Mouse (Mus musculus) intestine, embryonic 16.5 days (tissue): ENCODE data around the gene Brwd1. TPM values are rescaled to one million over a fixed set of nuclear protein-coding genes. Genes with fewer than 3 reads are reported as not detected.
A peak's percentile ranks its signal among the peaks of the same experiment; 100 is the strongest.
"Not testable (repeated sequence)": the region's sequence is repeated elsewhere in the genome, so short reads cannot be mapped to it uniquely, and the experiment has no call there.

Experiments
- ATAC-seq: fragments of 200-750 bp; cut with Nextera tagmentation; 2 replicates; pipeline ENCODE4 v1.8.0; 2017; ENCODE audit warnings: moderate TSS enrichment, moderate library complexity
- H3K27ac ChIP-seq: fragments of 300-500 bp; sonication (generic); 2 replicates; pipeline ENCODE4 v1.5.1; 2014; ENCODE audit warnings: mild to moderate bottlenecking, low read length
- H3K27me3 ChIP-seq: fragments of 300-500 bp; sonication (generic); replicated peaks from 2 replicates; pipeline ENCODE4 v1.6.1; 2014; ENCODE audit warnings: low read length, control low read depth, mixed read lengths; ENCODE audit not compliant: control insufficient read depth, insufficient read depth
- H3K36me3 ChIP-seq: fragments of 300-500 bp; sonication (generic); 2 replicates; pipeline ENCODE4 v1.6.1; 2014; ENCODE audit warnings: low read length, control low read depth; ENCODE audit not compliant: control insufficient read depth, insufficient read depth
- H3K4me1 ChIP-seq: fragments of 300-500 bp; sonication (generic); 2 replicates; pipeline ENCODE4 v1.6.1; 2014; ENCODE audit warnings: low read length, control low read depth, mixed read lengths; ENCODE audit not compliant: control insufficient read depth, insufficient read depth
- H3K4me2 ChIP-seq: fragments of 300-500 bp; sonication (generic); 2 replicates; pipeline ENCODE4 v1.6.1; 2014; ENCODE audit warnings: low read depth, low read length, control low read depth
- H3K4me3 ChIP-seq: fragments of 300-500 bp; sonication (generic); 2 replicates; pipeline ENCODE4 v1.5.1; 2014; ENCODE audit warnings: mild to moderate bottlenecking, low read length
- H3K9ac ChIP-seq: fragments of 300-500 bp; sonication (generic); 2 replicates; pipeline ENCODE4 v1.6.1; 2014; ENCODE audit warnings: low read depth, low read length
- H3K9me3 ChIP-seq: fragments of 300-500 bp; sonication (generic); 2 replicates; pipeline ENCODE4 v1.6.1; 2016; ENCODE audit warnings: low read length, control low read depth; ENCODE audit not compliant: control insufficient read depth
- WGBS: fragments of 180-500 bp; shearing (Covaris S2); extraction: QIAGEN DNeasy Blood & Tissue Kit; methylation state at CpG from one replicate; pipeline ENCODE4 v1.1.7; 2014; 5-methylcytosine and 5-hydroxymethylcytosine counted together
- polyA plus RNA-seq: library from polyadenylated mRNA; unstranded; fragments of >200 nt; fragmentation: Nextera tagmentation; extraction: Ambion mirVana; gene quantifications from 2 replicates; pipeline ENCODE4 v1.2.1, GENCODE M21; 2015

The Brwd1 gene
- polyA plus RNA-seq, 1 experiment from 2014 or later = 51.6 TPM

GRCm38 (mm10) chr16:95964427-95965023 is 117.8 kb downstream of the Brwd1 start:
- no peaks in the 10 kb centered on the region for H3K27me3 ChIP-seq
- no peaks in the 10 kb centered on the region for H3K9me3 ChIP-seq
- peaks cover 5% of the 10 kb centered on the region for H3K4me1 ChIP-seq
- H3K4me2 ChIP-seq = no peak overlapping the region
- no peak overlapping the region for H3K4me3 ChIP-seq
- no peak overlapping the region for H3K9ac ChIP-seq
- WGBS = 33% methylated on average over 11 of the region's 11 CpGs
- H3K36me3 ChIP-seq = no peaks in the 10 kb centered on the region
- ATAC-seq = no peak
- no peak overlapping the region for H3K27ac ChIP-seq

DNA sequence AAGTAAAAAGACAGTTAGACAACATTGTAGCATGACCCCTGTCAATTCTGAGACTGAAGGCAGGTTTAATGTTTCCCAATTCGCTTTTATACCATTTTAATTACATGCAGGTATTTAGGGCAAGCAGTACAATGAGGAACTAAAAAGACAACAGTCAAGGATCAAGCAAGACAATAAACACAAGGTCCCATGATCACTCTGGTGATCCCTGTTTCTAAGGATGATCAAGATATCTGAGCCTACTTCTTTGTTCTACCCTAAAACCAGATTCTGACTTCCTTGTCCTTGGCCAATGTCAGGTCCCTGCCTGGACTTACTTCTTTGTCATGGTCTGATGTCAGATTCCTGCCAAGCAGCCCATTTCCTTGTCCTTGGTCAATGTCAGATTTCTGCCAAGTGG is 120.8 kb downstream of the Brwd1 start:
- not testable (repeated sequence) for ATAC-seq, H3K27me3 ChIP-seq, H3K36me3 ChIP-seq, H3K4me1 ChIP-seq, H3K4me3 ChIP-seq, H3K4me2 ChIP-seq, H3K9me3 ChIP-seq, H3K9ac ChIP-seq, H3K27ac ChIP-seq
- WGBS = 77% methylated on average over 1 of the region's 1 CpGs

GRCm38 (mm10) chr16:95960689-95961088 is 121.6 kb downstream of the Brwd1 start:
- not testable (repeated sequence) for H3K36me3 ChIP-seq, H3K4me1 ChIP-seq, H3K4me2 ChIP-seq, H3K4me3 ChIP-seq, H3K9me3 ChIP-seq, H3K9ac ChIP-seq, H3K27me3 ChIP-seq, H3K27ac ChIP-seq
- WGBS = 90% methylated on average over 2 of the region's 2 CpGs
- peak; percentile 47; the same call in 1 of the 2 replicates for ATAC-seq

DNA sequence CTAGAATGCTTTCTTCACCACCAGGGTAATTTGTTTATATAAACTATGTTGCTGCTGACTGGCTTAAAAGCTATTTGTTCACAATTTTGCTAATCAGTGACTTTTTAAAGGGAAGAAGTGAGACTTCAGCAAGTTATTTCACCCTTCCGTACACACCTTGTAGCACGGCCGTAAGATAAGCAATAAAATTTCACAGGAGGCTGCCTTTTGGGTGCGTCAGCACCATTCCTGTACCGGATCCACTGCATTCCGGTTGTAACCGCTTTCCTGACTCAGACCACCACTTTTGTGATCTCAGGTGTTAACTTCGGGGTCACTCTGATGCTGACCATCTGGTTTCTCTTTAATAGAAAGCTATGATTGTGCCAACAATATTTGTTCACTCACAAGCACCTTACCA is 124.2 kb downstream of the Brwd1 start:
- H3K36me3 ChIP-seq = no peaks in the 10 kb centered on the region
- H3K27me3 ChIP-seq = no peaks in the 10 kb centered on the region
- peaks cover 3% of the 10 kb centered on the region for H3K4me1 ChIP-seq
- H3K4me2 ChIP-seq = no peak overlapping the region
- H3K27ac ChIP-seq = no peak overlapping the region
- 62% methylated on average over 8 of the region's 8 CpGs for WGBS
- H3K9ac ChIP-seq = no peak overlapping the region
- H3K9me3 ChIP-seq = no peaks in the 10 kb centered on the region
- no peak overlapping the region for H3K4me3 ChIP-seq
- ATAC-seq = peak; percentile 45; the same call in 1 of the 2 replicates

DNA sequence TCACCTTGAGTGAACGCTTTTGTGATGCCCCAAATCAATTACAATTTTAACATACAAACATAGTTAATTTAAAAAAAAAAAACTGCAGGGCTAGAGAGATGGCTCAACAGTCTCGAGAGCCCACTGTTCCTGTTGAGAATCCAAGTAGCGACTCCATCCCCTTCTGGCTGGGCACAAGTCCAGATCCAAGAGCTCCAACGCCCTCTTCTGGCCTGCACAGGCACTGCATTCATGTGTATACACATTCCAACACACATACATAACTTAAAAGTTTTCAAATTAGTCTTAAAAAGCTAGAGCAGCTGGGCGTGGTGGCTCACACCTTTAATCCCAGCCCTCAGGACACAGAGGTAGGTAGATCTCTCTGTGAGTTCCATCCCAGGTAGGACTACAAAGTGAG is 125.7 kb downstream of the Brwd1 start:
- Histone ChIP-seq H3K9ac (no peak overlapping the region), H3K9me3 (no peaks in the 10 kb centered on the region), H3K27ac (no peak overlapping the region), H3K4me2 (no peak overlapping the region), H3K4me3 (no peak overlapping the region), H3K4me1 (no peaks in the 10 kb centered on the region), H3K36me3 (no peaks in the 10 kb centered on the region), H3K27me3 (no peaks in the 10 kb centered on the region)
- 66% methylated on average over 5 of the region's 5 CpGs for WGBS
- no peak for ATAC-seq

DNA sequence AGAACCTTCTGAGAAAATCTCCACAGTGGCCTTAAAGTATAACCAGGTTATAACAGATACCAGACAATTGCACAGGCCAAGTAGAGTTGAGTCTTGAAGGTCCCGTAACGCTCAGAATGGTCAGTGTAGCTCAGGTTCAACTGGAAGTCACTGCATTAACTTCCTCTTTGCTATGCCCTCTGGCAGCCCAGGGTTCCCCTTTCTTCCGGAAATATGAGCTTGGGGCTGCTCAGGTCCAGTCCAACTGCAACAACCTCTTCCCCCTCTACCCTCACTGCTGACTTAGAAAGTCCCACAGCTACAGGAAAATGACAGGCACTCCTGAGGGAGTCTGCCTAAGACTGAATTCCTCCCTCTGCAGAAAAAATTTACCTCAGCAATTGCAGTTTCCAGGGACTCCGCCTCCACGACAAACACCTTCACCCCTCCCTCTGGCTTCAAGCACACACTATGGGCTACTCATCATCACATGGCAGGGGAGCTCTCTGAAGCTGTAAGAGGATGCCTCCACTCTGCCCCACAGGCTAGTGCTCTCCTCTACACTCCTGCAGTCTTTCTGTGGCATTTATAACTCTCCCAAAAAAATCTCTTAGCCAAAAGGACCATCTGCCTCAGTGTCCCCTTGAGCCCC is 126.5 kb downstream of the Brwd1 start:
- H3K9me3 ChIP-seq = no peaks in the 10 kb centered on the region
- no peaks in the 10 kb centered on the region for H3K4me1 ChIP-seq
- WGBS = 69% methylated on average over 5 of the region's 5 CpGs
- no peaks in the 10 kb centered on the region for H3K27me3 ChIP-seq
- ATAC-seq = no peak
- H3K4me2 ChIP-seq = no peak overlapping the region
- H3K4me3 ChIP-seq = no peak overlapping the region
- no peak overlapping the region for H3K9ac ChIP-seq
- no peaks in the 10 kb centered on the region for H3K36me3 ChIP-seq
- H3K27ac ChIP-seq = no peak overlapping the region

GRCm38 (mm10) chr16:95954341-95954740 is 128.0 kb downstream of the Brwd1 start:
- Histone ChIP-seq H3K9me3 (no peaks in the 10 kb centered on the region), H3K27me3 (no peaks in the 10 kb centered on the region), H3K4me2 (no peak overlapping the region), H3K9ac (no peak overlapping the region), H3K4me3 (no peak overlapping the region), H3K27ac (no peak overlapping the region), H3K36me3 (no peaks in the 10 kb centered on the region), H3K4me1 (no peaks in the 10 kb centered on the region)
- 87% methylated on average over 3 of the region's 3 CpGs for WGBS
- ATAC-seq = no peak

DNA sequence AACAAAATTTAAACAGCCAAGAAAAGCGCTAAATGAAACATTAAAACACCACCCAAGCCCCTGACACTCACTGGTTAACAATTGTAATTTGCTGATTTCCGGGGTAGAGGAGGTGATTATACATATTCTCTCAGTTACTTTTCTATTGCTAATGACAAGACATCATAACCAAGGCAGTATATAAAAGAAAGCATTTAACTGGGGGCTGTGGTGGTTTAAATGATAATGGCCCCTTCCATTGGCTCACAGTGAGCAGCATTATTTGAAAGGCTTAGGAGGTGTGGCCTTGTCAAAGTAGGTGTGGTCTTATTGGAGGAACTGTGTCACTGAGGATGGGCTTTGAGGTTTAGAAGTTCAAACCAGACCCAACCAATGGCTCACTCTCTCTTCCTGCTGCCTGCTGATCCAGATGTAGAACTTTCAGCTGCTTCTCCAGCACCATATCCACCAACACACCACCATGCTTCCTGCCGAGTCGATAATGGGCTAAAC is 129.1 kb downstream of the Brwd1 start:
- Histone ChIP-seq H3K27ac (no peak overlapping the region), H3K9me3 (no peaks in the 10 kb centered on the region), H3K4me1 (no peaks in the 10 kb centered on the region), H3K4me3 (no peak overlapping the region), H3K27me3 (no peaks in the 10 kb centered on the region), H3K9ac (no peak overlapping the region), H3K36me3 (no peaks in the 10 kb centered on the region), H3K4me2 (no peak overlapping the region)
- ATAC-seq = no peak
- 96% methylated on average over 4 of the region's 4 CpGs for WGBS

GRCm38 (mm10) chr16:95951471-95951870 is 130.9 kb downstream of the Brwd1 start:
- Histone ChIP-seq H3K4me3 (no peak overlapping the region), H3K9me3 (no peaks in the 10 kb centered on the region), H3K36me3 (no peaks in the 10 kb centered on the region), H3K27me3 (no peaks in the 10 kb centered on the region), H3K27ac (no peak overlapping the region), H3K9ac (no peak overlapping the region), H3K4me2 (no peak overlapping the region), H3K4me1 (no peaks in the 10 kb centered on the region)
- no peak for ATAC-seq
- 91% methylated on average over 2 of the region's 2 CpGs for WGBS
